Mouse (Mus musculus) urinary bladder, postnatal 4 days (tissue): ENCODE data around the gene Fam174b.

Experiments
- DNase-seq, 2 experiments: peaks; one replicate each; pipeline ENCODE4 v3.0.0; 2021 to 2022; ENCODE audit warnings: low spot score in 2 of 2

The Fam174b gene

DNA sequence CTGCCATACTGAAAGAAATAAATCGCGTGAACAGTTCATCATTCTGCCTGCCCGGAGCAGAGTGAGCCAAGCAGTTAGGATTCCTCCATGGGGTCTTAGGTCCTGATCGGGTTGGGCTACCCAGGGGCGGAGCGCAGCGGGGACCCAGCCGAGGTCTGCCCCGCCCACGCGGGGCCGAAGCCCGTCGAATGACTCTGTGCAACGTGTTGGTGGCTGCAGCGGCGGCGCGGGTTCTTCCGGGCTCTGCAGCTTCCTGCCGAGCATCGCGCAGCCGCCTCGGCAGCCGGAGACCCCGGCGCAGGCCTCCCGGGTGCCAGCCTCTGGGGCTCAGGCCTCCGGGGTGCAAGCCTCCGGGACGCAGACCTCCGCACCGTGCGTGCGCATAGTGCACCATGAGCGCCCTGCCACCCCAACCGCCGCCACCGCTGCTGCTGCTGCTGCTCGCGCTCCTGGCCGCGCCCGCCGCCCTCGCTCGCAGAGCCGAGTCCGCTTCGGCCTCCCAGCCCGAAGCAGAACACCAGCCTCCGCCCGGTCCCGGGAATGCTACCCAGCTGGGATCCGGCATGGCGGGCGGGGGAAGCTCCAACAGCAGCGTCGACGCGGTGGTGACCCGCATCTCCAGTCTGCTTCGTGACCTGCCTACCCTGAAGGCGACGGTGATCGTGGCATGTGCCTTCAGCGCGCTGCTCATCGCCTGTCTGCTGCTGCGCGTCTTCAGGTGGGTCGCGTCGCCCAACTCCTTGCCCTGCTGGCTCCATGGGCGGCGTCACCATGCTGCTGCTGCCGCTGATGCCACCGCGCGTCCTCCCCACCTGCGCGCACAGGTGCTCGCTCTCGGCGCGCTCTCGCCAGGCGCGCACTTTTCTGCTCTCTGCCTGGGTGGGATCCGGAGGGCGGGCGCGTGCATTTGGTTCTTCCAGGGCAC is at the start of gene Fam174b:
Gene Fam174b, plus strand, starts transcription at position 192 of the 925 bp plus-strand sequence.
- DNase-seq: peak; percentile 42 to 61

DNA sequence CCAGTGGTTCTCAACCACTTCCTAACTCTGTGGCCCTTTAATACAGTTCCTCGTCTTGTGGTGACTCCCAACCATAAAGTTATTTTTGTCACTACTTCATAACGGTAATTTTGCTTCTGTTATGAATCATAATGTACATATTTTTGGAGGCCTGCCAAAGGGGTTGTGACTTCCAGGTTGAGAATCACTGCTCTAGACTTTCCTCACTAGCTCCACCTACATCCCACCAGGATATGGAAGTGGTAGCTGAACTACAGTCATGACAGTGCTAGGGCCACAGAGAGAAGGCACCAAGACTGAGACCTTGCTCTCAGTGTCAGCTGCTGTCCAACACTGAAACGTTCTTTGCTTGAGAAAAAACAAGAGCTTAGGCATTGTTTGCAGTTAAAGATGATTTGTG is 43.0 kb upstream of the Fam174b start:
- DNase-seq: peak in 1 of 2 experiments; percentile 25

DNA sequence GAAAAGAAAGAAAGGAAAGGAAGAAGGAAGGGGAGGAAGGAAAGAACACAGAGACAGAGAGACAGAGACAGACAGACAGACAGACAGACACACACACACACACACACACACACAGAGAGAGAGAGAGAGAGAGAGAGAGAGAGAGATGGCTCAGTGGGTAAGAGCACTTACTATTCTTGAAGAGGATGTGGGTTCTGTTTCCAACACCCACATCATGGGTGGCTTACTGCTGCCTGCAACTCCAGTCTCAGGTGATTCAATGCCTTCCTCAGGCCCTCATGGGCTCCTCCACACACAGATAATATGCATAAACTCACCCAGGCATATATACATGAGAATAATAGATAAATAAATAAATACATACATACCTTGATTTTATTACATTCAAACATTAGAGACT is 35.8 kb upstream of the Fam174b start:
- no peak for DNase-seq

DNA sequence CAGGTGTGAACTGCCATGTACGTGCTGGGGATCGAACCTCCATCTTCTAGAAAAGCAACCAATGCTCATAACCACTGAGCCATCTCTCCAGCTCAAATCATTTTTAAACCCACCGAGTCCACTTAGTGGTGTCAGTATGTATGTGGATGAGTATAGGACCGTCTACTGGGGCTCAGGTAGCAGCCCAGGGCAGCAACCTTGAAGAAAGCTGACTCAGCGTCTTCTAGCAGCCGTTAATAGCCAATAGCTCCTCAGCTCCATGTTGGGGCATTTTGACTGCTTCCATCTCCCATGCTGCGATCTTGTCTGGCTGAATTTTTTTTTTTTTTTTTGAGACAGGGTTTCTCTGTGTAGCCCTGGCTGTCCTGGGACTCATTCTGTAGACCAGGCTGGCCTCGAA is 26.6 kb upstream of the Fam174b start:
- DNase-seq: no peak

DNA sequence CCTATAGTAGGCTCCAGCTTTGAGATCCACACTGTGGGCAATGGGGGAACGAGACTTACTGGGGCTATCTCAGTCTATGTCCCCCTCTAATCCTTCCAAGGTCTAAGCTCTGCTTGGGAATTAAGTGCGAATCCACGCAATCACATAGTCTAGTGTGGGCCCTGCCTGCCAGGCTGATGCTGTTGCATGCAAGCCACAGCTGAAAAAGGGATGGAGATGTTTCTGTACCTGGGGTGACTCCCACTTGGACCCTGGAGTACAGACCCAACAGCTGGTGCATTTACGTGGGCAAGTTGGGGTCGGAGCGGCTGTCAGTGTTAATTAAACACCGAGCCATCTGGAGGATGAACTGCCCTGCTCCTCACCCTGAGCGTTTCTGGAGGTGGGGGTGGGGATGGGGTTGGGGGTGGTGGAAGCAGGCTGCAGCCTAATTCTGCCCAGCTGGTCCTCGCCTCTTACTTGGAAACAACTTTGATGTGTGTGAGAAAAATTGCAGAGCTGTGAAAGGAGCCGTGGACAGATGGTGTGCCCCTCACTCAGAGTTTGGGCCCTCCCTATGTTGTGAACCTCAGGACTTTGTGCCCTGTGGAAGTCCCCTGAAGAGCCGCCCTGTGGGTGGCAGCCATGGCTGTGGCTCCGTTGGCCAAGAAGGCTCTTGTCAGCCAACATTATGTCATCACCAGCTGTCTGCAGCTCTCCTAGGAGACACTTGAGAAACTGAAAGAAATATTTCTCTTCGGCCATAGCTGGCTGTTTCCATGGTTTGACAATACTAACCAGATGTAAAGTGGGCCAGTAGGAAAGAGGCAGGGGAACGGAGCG is 24.0 kb upstream of the Fam174b start:
- DNase-seq: no peak

DNA sequence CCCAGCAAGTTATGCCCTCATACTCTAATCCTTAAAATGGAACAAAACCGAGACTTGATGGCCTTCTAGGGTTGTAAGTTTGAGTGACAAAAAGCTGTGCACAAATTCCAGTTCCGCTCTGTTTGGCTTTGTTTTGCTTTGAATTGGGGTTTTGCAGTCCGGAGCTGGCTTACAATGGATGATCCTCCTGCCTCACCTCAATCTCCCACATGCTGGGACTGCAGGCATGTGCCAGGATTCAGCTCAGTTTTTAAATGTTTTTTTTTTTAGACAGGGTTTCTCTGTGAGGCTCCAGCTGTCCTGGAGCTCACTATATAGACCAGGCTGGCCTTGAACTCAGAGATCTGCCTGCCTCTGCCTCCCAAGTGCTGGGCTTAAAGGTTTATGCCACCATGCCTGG is 23.3 kb upstream of the Fam174b start:
- no peak for DNase-seq

DNA sequence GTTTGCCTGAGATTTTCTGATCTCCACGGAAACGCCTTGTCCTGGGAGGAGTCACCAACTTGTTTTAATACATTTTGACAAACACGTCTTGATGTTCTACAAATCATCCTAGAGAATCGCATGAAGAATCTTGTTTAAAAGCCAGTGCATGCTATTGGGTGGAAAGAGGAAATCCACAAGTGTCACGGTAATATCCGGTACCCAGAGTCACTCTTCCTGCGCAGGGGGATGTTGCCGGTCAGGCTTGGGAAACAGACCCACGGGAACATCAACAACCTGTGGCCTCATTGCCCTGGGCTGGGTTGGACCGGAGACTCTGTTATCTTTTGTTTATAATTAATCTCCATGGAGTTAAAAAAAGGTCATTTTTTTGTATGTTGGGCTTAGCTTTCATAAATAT is 22.1 kb upstream of the Fam174b start:
- DNase-seq: no peak

DNA sequence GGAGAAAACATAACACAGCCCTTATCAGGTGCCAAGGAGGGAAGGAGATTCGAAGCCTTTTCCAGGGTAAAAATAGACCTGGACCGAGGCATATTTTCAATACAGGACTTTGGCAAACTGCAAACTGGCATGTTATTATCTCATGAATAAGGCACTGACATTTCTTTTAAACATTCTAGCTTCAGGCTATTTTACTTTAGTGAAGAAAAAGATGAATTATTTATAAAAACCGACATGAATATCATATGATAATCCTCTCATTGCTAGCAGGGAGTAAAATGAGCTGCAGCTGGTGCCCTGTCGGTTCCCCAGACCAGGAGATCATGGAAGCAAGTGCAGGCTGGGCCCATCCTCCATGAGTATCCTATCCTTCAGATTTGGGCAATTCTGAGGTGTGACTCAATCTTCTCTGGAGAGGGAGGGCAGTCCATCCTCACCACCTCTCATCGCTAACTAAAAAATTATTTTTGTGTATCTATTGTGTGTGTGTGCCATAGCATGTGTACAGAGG is 21.6 kb upstream of the Fam174b start:
- DNase-seq: no peak

DNA sequence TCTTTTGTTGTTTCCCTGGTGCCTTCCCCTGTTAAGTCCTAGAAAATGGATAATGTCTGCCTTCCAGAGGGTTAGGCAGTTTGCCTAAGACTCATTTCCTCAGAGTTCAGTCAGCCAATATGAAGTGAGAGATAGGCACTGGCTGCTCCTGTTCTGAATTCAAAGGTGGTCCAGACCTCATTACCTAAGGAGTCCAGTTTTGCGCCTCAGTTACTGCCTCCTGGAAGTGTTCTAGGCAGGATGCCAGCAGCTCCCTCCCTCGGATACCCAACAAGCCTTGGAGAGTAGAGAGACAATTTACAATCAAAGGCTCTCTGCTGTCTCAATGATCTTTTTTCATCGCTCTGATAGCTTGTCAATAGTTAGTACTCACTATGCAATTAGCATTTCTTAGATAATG is 19.1 kb upstream of the Fam174b start:
- no peak for DNase-seq

DNA sequence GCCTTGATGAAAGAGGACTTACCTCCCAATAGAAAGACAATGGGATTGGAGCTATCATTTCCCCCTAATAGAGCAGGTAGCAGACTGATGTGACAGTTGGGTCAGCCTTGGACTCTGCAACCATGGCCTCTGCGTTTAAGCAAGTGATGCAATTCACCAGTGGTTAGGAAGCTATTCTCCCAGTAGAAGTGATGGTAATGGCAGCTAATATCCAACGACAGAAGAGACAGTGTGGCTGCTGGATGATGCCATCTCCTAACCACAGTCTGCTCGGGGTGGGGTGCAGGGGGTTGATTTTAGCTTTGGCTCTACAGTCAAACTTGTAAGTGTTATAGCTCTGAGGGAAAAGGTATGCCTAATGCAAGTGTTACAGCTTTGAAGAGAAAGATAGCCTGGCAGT is 18.3 kb upstream of the Fam174b start:
- DNase-seq: no peak

DNA sequence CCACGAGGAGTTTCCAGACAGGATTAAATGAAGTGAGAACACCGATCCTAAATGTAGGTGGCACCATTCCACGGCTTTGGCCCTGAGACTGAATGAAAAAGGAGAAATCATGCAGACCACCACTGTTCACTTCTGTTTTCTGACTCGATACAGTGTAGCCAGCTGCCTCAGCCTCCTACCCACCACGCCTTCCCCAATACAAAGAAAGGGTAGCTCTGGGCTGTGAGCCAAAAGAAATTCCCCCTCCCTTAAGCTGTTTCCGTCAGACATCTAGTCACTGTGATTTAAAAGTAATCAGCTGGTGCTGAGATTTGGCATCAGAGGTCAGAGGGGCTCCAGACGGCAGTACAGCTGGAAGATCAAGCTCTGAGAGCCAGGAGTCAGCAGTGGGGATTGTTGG is 10.2 kb upstream of the Fam174b start:
- DNase-seq: no peak

DNA sequence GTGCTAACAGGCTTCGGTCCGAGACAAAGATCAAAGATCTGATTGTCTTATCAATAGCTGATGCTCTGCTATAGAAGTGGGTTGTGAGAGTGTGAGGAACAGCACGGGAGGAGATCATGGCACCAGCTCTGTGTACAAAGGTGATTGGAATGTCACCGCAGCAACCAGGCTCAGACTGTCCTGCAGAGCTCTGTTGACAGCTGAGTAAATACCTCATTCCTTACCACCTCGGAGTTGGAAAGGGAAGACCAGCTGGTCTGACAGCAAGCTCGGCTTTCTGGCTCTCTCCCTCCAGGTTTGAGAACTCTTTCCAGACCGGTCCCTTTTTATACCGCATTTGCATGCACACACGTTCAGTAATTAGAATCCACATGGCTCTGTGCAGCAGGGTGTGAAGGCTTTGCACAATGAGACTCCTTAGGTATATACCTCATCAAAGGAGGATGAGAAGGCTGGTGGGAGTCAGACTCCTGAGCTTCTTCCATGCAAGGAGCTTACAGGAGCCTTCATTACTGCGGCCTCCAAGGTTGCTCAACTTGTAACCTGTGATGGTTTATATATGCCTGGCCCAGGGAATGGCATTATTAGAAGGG is 9.6 kb upstream of the Fam174b start:
- DNase-seq: no peak

DNA sequence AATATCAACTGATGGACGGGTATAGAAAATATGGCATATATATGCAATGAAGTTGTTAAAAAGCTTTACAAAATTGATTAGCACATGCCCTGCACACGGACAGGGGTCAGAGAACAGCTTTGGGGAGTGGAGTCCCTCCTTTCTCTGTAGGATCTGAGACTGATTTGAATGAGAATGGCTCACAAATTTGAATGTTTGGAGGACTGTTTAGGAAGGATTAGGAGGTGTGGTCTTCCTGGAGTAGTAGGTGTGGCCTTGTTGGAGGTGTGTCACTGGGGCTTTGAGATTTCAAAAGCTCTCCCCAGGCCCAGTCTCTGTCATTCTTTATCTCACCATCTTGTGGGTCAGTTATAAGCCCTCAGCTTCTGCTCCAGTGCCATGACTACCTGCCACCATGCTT is 4.1 kb upstream of the Fam174b start:
- DNase-seq: no peak

DNA sequence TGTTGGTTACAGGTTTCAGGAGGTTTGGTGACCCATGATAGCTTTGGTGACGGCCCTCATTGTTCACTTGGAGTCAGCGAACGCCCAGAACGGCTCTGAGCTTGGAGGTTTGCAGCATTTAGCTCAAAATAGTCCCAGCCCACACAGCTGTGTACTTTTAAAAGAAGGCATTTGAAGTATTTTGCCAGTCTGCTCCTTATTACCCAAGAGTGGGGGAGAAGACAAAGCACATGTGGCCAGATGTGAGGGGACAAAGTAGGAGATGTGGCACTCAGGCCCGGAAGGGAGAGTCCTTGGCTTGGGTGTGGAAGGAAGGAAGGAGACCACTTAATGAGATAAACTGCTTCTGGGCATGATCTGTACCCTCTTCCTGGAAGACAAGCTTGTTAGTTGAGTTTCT is 1.3 kb downstream of the Fam174b start:
- no peak for DNase-seq

DNA sequence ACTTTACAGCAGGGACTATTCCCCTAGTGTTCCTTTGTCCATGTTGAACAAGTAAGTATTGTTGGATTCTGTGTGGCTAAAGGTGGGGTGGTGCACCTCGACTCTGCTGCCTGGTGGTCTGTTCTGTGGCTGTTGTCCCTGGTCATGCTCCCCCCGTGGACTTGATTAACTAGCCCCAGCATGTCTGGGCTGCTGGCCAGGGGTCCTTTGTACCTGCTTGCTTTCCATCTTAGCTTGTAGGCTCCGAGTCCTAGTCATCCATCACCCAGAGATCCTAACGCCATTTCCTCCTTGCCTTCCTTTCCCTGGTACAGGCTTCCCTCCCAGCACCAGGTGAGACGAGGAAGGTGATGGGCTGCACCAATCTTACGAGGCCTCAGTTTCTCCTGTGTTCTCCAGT is 1.7 kb downstream of the Fam174b start:
- DNase-seq: no peak

DNA sequence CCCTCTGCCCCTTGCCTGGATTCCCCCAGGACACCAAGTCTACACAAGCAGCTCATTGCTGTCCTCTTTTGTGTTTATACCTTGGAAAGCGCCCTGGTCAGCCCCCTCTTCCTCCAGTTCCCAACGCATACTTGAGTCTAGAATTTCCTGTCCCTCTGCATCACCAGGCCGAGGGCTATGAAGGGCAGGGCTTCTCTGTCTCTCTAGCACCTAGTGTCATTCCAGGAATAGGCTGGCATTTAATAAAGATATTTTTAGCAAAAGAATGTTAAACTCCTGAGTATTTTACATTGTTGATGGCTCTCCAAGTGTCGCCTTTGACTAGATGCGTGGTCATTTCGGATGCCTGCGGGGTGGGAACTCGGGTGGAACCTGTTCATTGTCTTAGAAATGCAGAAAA is 3.0 kb downstream of the Fam174b start:
- DNase-seq: peak in 1 of 2 experiments; percentile 52

DNA sequence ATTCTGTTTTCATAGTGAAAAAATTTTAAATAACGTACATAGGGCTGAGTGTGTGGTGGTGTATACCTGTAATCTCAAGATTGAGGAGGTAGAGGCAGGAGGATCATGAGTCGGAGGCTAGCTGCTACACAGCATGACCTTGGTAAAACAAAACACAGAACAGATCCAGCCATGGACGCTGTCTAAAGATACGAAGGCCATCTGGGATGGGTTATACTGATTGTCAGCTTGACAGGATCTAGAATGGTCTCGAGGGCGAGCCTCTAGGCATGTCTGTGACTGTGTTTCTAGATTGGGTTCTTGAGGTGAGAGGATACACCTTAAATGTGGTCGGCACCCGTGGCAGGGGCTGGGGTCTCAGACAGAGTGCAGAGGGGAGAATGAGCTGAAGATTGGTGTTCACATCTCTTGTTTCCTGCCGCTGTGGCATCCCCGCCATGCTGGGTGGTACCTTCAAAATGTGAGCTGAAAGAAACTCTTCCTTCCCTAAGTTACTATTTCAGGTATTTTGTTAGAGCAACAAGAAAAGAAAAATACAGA is 3.8 kb downstream of the Fam174b start:
- peak in 1 of 2 experiments; percentile 52 for DNase-seq

DNA sequence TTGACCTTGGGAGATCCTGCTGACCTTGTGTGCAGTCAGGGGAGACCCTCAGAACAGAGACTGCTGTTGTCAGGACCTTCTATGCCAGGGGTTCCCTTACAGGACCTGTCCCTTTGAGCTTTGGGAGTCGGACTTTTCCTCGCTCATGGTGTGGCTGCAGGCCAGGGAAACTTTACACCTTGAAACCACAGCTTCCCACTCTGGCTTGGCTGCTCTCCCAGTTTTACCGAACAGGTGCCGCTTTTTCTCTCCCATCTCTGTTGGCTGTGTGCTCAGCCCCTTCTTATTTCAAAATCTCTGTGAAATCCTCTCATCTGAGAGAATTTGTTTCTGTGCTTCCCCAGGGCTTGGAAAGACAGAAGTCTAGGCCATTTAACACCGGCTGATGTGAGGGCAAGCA is 5.8 kb downstream of the Fam174b start:
- no peak for DNase-seq

DNA sequence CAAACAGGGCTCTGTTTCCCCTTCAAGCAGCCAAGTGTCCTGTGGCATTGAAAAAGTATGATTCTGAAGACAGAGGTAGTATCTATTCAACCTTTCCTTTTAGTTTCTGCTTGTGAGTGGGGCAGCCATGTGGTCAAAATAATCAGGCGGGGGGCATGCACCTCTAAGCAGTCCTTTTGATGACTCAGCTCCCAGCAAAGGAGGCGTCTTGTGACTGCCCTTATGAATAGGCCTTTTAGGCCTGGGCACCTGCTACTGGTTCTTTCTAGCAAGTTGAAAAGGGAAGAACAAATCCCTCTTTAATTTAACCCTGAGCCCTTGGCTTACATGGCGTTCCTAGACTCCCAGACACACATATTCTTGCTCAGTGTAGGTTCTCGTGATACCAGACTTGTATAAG is 6.7 kb downstream of the Fam174b start:
- no peak for DNase-seq

DNA sequence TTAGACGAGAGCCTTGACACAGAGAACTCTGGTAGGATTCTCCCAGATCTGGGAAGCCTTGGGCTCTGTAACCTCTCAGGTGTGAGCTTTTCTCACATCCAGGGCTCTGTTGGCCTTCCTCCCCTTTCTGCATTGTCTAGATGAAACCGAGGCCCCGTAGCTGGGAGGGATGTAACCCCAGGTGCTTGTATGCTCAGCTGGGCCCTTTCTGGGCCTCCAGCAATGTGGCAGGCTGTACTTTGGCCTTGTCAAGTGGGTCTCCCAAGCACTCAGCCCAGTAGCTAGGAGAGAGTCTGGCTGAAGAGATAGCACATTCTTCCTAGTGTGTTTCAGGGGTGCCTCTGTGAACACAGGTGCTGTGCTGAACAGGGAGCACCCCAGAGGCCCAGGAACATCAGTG is 7.4 kb downstream of the Fam174b start:
- DNase-seq: peak in 1 of 2 experiments; percentile 47

DNA sequence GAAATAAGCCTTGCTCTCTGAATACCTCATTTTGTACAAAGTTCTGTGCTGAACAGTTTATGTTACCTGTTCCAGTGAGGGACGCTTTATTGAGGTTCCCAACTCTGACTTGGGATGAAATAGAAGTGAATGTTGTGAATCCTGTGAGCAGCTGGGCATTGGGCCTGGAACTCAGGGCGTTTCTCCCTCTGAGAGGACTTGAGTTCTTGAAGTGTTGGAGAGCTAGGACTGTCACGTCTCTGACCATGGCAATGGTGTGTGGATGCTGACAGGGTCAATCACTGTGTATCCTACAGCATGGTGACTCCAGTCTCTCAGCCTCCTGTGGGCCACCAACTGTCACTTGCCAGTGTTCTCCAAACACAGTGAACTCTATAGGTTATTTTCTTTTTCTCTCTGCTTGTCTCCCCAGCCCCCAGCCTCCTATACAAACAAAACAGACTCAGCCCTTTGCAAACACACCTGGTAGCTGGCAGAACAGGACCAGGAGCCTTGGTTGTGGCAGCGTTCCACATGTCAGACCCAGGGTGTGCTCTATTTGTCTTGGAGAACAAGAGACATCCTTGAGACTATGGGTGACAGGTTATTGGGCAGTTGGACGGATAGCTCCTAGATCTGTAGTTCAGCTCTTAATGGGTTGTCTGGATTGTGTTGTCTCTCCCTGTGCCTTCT is 8.5 kb downstream of the Fam174b start:
- peak in 1 of 2 experiments; percentile 45 for DNase-seq
